Mouse (Mus musculus): ENCODE measurements around the gene Bach1. TPM values are rescaled to one million over a fixed set of nuclear protein-coding genes. Genes with fewer than 3 reads are reported as not detected.

Bach1 gene
- 4.1 and 10.5 TPM in 2 replicates for polyA plus RNA-seq (2012; rRNA removed; ENCODE audit: low replicate concordance)

DNA sequence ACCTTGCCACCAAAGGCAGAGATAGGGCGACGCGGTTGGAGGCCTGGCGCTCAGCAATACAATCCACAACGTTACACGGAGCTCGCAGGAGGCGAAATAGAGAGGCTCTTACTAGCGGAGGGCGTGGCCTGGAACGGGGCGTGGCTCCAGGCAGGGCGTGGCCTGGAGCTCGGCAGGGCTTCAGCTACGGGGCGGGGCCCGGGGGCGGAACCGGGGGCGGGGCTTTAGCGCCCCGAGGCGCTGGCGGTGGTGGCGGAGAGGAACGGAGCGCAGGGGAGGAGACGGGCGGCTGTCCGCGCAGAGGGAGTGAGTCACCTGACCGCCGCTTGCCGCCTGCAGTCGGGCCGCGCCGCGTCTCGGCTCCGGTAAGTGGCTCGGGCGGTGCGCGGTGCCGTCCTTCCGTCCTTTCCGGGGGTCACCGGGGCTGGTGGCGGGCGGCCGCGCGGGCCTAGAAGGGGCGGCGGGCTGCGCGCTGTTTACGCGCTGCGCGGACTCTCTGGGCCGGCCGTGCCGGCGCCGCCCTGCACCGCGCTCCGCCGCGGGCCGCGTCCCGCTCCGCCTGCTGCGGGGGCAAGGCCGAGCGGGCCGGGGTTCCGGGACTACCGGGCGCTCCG, at the start of gene Bach1:
Gene Bach1 (plus strand): TSS at position 254 of the 614 bp plus-strand sequence.

Other genes starting within 250 kb of the Bach1 start
- gene Usp16, start 244.2 kb upstream of the Bach1 start, polyA plus RNA-seq (2012; rRNA removed; ENCODE audit: low replicate concordance), result 2.1 and 5.8 TPM in 2 replicates
- 4.0 and 6.1 TPM in 2 replicates for gene Cct8, start 203.1 kb upstream of the Bach1 start, polyA plus RNA-seq (2012; rRNA removed; ENCODE audit: low replicate concordance)
- 0.25 TPM in 1 of 2 replicates, not detected in the other for gene Map3k7cl, start 145.6 kb upstream of the Bach1 start, polyA plus RNA-seq (2012; rRNA removed; ENCODE audit: low replicate concordance)

Data from duodenum, adult 2 months (tissue).